In the genomic region with DNA sequence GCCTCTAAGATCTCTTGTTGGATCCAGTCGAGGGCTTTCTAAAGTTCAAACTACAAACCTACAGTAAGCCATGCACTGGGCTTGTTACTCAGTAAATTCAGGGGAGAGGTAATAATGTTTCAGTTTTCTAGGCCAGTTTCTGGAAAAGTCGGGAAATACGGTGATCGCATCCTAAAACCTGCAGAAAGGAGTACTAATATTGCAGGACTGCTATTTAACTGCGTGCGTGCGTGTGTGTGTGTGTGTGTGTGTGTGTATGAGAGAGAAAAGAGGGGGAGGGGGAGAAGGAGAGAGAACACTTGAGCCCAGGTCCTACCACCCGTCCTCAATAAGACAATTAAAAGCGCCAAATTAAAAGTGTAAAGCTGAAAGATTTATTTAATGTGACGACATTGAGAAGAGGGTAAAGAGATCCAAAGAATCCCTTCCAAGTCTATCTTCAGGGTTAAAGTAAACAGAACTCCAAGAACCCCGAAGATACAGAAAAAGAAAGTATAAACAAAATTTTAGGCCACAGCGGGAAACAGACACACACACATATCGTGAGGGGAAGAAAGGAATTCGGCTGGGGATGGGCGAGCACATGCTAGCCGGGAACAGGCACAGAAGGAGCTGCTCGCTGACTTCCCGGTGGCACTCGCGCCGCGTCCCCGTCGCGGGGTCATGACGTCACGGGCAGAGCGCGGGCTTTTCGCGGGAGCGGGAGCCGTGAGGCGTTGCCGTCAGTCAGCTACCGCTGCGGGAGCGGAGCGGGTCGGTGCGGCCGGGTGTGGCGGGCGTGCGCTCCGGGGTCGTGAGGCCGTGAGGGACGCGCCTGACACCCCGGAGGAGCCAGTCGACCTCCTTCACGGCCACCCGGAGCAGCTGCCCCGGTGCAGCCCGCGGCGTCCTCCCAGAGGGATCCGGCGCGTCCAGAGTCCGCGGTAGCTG, we compare ENCODE assay signal across 8 mouse cellular contexts. TPM values are rescaled to one million over a fixed set of nuclear protein-coding genes. Genes with fewer than 3 reads are reported as not detected.
DNase-seq lines count a peak whose midpoint lies in the region; ATAC-seq lines count a peak whose summit lies in the region.

TSS of gene Brca2 (plus strand) at position 694 of the 930 bp plus-strand sequence.

- H3K27me3 ChIP-seq in hindbrain, embryonic 14.5 days (ENCODE audit: control insufficient read depth, insufficient read depth, low read length), result no peaks in the 10 kb centered on the region

- 5% methylated on average over 63 of the region's 63 CpGs for WGBS in hindbrain, embryonic 14.5 days

- H3K27ac ChIP-seq in hindbrain, embryonic 14.5 days, result peak within 1 kb of the TSS; percentile 62

- H3K4me3 ChIP-seq in hindbrain, embryonic 14.5 days (replicated peaks; ENCODE audit: low read length), result peak within 1 kb of the TSS; percentile 87

- H3K36me3 ChIP-seq in hindbrain, embryonic 14.5 days (replicated peaks; ENCODE audit: control insufficient read depth, insufficient read depth), result no peaks in the 10 kb centered on the region

- peak; percentile 96 for ATAC-seq in hindbrain, embryonic 14.5 days (ENCODE audit: low FRiP score)

- DNase-seq in NIH3T3 (ENCODE audit: low read depth), result peak; percentile 94
- peak; percentile 97 to 98 for DNase-seq in cerebellum, postnatal 10 days
- DNase-seq in frontal cortex, postnatal 14 days (ENCODE audit: low spot score in 2 of 2), result peak; percentile 80 to 87
- DNase-seq in hindbrain, embryonic 14.5 days (ENCODE audit: low spot score), result peak; percentile 97
- peak; percentile 90 to 92 for DNase-seq in layer of hippocampus, postnatal 36 days
- peak; percentile 92 for DNase-seq in lung, postnatal 36 days
- DNase-seq in retina, postnatal 1 day, result peak; percentile 95
- peak; percentile 83 to 92 for DNase-seq in urinary bladder, adult 18-20 months (ENCODE audit: low spot score in 2 of 2)

- H3K4me2 ChIP-seq in hindbrain, embryonic 14.5 days (replicated peaks), result peak within 1 kb of the TSS; percentile 77

- peak within 1 kb of the TSS; percentile 83 for H3K9ac ChIP-seq in hindbrain, embryonic 14.5 days

- no peaks in the 10 kb centered on the region for H3K4me1 ChIP-seq in hindbrain, embryonic 14.5 days (replicated peaks; ENCODE audit: control insufficient read depth, insufficient read depth, low read length)

- no peaks in the 10 kb centered on the region for H3K9me3 ChIP-seq in hindbrain, embryonic 14.5 days (ENCODE audit: control insufficient read depth, low read length)

RNA-seq across cellular contexts. Expression of gene Brca2, which starts in this region (rescaled TPM):
- 10.4 and 10.9 TPM in 2 replicates for polyA plus RNA-seq in hindbrain, embryonic 14.5 days (2014; fragmentation: Nextera tagmentation; extraction: Ambion mirVana)
- 1 to 10 TPM; 4.3 to 5.3 TPM for total RNA-seq in layer of hippocampus, postnatal 36 days (2021)

Comparison
In these comparisons a context has a peak if more than half of its experiments do, and no peak if none do; other contexts are left out.
1. Peak in every context shown above with its lines: DNase-seq, ATAC-seq, H3K4me3 ChIP-seq and H3K27ac ChIP-seq.